Mouse (Mus musculus) mouse trophoblast stem cell (cell line): ENCODE measurements around the gene Atox1.

Source experiments
- in situ Hi-C, 2 experiments: fragments of 300-500 bp; cut with MseI, MboI; formaldehyde crosslinking; loops; 2 replicates in 1 of 2; 3 replicates in 1 of 2; pipeline ENCODE4 v1.15.1; 2025

Gene Atox1

DNA sequence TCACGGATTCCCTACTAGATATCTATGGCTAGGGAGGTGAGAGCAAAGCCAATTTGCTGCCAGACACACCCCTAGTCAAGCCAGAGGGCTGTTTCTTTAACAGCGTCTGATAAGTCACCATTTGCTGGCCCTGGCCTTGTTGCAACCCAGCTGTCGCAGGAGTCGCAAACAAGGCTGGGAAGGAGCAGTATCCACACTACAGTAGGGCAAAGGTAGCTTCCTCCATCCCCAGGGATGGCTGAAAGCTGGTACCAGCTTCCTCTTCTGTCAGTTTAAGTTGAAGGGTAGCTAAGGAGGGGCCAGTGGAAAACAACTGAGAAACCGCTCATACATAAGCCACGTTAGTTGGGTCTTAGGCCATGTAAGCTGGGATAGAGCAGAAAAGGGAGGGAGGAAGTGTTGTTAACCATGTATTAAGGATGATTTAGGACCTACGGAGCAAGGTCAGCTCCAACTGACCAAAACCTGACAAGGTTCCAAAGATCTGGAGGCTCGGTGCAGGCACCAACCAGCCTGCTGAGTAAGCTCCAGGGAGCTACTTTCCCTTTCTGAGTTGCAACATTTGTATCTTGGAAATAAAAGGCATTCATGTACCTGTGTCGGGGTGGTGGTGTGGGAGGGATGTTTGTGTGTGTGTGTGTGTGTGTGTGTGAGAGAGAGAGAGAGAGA is 45.9 kb downstream of the Atox1 start:
- in situ Hi-C loops = no loop called here

DNA sequence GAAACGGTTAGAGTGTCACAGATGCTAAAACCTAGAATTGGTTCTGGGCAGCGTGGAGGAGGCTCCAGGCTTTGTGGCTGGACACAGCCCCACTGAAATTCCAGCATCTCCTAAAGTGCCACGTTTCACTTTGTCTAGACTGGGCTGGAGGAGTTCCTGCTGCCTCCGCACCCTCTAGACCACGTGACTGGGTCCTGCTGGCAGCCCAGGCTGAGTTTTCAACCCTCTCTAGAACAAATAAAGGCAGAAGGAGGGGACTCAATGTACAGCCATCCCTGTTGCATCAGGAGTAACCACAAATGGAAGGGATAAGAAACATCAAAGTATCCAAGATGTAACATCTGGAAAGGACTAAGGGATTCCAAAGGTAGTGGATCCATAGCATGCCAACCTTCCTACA is 46.7 kb downstream of the Atox1 start:
- in situ Hi-C loops = no loop called here

DNA sequence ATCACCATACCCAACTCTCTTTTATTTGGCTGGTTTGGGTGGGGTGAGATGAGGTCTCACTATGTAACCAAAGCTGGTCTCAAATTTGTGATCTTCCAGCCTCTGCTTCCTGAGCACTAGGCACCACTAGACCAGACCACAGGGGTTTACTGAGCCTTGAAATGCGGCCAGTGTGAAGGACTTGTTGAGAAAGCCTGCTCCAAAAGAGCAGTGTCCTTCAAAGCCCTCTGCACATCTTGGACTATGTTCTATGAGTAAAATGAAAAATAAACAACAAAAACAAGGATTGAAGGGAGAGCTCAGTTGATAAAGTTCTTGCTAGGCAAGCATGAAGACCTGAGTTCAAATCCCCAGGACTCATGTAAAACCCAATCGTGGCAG is 47.6 kb downstream of the Atox1 start:
- in situ Hi-C loops = no loop called here

DNA sequence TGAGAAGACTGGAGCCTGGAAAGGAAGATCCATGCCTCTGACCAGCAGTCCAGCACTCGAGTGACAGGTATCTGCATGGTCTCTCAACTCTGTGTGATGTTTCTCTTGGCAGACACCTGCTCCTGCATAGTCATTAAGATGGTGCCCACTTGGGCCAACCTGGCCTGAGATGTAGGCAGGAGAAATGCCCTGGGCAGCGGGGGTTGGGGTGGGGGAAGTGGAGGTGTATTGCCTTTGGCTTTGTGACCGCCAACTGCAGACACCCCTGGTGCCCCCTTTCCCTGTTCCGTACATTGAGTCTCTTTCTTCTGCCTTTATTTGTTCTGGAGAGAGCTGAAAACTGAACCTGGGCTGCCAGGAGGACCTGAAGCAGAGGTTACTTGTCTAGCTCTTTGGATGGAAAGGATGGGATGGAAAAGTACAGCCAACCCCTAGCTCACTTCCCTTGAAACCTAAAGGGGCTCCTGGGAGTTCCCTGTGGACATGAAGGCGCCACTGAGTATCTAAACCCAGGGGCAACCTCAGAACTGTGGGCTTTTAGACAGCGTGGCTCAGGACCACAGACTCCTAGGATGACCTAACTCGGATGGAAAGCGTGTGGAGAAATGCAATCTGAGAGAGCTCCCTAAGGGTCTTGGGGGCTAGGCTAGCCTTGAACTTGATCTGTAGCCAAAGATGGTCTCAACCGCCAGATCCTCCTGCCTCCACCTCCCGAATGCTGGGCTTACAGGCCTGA is 48.2 kb downstream of the Atox1 start:
- in situ Hi-C loops = no loop called here

DNA sequence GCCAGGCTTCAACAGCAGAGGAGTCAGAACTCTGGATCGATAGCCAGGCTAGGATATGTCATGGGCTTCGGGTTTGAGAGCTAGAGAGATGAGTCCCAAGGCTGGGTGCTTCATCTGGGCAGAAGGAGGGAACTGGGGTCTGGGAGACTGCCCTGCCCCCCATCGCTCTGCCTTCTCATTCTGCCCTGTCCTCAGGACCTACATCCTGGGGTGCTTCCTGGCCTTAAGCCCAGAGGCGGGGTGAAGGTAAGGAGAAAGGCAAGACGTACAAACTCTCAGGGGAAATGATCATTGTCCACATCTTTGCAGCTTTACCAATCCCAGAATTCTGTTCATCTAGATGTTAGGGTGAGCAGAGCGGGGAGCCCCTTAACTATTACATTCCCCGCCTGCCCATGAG is 49.0 kb downstream of the Atox1 start:
- in situ Hi-C loops = no loop called here

DNA sequence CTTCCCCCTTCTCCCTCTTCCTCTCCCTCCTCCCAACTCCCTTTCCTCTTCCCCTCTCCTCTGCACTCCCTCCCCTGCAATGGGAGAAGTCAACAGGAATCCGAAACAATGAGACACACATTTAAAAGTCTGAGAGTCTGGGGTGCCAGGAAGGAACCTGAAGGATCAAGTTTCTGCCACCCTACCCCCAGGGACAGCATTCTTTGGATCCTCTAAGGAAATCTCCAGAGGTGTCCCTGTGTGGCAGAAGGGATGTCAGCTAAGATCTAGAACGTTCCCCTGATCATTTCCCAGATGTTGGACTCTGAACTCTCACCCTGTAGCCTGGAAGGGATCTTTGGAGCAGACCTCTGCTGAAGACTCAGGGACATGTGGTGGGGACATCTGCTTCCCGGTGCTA is 50.5 kb downstream of the Atox1 start:
- in situ Hi-C loops = no loop called here

DNA sequence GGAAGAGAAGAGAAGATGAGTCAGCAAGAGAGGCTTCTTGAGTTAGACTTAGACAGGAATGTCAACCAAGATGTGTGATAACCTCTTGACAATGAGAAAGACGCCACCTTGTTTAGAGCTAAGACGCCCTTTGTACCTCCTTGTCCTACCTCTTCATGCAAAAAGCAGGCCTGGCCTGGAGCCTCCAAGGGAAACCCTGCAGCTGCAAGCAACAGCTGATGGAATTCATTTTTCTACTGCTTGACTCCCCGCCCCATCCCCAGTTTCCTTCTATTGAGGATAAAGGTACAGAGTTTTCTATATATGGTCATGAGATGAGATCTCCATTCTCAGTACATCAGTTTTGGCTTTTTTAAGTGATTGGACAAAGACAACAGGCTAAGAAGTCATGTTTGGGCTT is 51.0 kb downstream of the Atox1 start:
- in situ Hi-C loops = no loop called here

DNA sequence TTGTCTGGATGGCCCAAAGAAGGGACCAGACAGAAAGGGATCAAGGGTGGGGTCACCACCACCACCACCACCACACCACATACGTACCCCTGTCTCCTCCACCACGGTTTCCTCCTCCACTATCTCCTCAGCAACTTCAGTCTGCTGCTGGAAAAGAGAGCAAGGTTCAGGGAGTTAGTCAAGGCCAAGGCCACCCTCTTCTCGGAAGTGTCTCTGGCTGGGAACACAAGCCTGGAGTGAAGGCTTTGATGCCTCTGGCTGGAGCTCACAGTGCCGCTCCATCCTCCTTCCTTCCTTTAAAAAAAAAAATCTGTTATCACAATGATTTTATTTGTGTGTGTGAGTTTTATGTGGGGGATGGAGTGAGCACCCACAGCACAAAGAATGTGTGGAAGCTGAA is 53.9 kb downstream of the Atox1 start:
- in situ Hi-C loops = no loop called here

DNA sequence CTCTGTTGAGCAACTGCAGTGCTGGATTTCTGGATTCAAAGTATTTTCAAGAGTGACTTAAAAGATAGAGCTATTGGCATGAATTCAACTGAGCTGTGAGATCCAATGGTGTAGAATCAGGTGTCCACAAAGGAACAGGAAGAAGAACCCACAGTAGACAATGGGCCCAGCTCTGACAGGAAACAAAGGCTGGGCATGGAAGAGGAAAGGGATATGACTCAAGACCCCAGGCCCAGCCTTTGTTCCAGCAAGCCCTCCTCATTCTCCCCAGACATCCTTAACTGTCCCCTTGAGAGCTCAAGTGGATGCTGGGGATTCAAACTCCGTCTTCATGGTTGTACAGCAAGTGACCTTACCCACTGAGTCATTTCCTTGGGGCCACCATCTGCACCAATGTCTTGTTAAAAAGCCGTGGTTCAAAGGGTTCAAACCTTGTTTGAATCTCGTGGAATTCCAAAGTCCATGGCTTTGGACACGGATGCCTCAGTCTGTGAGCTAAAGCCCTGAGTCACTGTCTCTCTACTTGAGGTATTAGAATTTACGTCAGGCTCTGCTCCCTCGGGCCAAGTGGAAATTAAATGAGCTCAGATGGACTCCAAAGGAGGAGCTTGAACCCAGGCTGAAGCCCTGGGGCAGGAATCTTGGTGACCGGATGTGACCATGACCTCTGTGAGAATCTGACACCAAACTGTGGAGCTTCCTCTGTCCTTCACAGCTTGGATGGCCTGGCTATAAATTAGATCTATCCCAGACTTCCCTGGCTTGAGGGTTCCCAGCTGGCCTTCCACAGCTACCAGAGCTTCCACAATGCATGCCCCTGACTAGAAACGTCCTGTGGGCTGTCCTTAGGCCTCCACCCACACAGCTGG is 55.2 kb downstream of the Atox1 start:
- in situ Hi-C loops = no loop called here

DNA sequence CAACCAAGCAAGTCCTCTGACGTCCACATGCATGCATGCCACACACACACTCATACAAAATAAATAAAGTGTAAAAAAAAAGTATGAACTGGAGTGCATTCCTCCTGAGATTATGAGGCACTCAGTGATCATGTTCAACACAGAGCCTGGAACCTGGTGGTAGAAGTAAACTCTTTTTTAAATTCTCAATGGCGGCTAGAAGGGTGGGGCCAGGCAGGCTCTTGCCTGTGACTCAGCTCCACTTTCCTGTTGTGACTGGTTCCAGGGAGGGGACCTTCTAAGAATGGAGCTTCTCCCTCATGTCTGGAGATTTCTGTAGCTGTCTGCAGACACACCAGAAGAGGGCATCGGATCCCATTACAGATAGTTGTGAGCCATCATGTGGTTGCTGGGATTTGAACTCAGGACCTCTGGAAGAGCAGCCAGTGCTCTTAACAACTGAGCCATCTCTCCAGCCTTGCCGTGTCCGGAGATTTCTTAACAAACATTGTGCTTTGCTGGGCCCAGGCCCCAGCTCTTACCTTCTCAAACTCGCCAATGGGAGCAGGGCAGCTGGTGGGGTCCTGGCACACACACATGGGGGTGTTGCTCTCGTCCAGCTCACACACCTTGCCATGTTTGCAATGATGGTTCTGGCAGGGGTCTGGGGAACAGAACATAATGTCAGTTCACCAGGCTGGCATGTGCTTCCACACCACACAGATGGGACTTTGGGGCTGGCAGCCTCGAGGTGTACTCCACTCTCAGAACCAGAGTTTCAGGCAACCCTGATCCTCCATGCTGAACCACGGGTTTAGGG is 56.2 kb downstream of the Atox1 start:
- in situ Hi-C loops = no loop called here

DNA sequence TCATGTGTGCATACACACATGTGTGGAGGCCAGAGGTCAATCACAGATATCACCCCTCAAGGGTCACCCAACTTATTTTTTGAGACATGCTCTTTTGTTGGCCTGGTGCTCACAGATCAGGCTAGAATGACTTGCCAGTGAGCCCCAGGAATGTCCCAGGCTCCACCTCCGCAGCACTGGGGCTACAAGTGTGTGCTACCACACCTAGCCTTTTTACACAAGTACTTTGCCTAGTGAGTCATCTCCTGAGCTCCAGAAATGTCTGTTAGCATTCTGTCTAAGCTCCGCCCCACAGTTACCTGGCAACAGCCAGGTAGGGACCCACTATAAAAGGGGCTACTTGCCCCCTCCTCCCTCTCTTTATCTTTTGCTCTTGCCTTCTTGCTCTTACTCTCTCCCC is 60.2 kb downstream of the Atox1 start:
- in situ Hi-C loops = no loop called here

DNA sequence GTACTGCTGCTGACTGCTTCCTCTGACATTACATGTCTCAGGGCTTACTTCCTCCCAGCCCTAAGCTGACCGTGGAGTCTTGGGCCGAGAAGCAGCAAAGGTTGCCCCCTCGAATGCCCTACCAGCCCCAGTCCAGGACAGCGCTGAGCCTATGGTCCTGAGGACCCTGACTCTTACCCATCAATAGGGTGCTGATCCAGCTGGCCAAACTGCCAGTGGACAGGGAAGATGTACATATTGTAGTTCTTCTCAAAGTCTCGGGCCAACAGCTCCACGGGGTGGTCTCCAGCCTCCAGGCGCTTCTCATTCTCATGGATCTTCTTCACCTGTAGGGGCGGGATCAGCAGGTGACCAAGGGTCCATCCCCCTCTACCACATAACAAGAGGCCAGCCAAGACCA is 62.7 kb downstream of the Atox1 start:
- in situ Hi-C loops = no loop called here

DNA sequence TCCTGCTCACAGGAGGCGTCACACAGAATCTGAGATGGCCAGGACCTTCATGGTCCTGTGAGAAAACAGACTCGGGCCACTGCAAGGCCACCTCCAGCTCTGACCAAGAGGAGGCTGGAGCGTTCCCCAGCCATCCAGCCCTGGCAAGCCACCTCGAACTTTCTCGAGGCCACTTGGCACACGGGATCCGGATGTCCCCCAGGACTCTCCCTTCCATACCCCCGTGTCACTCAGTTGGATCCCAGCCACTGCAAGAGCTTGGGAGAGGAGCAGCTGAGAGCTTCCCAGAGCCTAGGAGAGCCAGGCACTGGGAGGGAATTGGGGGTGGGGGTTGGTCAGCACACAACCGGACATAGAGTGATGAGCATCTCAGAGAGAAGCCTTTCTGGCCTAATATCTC is 63.6 kb downstream of the Atox1 start:
- in situ Hi-C loops = no loop called here

DNA sequence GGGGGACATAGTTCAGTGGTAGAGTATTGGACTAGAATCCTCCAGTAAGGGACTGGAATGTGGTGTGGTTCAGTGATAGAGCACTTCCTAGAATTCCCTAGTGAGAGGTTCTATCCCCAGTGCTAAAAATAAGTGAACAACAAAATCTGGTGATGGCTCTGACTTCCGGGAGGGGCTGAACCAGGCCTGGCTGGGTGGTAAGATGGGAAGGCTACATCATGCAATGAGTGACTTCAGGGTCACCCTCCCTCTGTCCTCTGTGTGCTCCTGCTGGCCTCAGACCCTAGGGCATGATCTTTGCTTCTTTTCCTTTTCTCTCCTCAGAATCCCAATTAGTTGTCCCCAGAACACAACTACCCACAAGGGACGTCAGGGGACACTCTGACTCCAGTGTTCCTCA is 64.0 kb downstream of the Atox1 start:
- in situ Hi-C loops = no loop called here
